In genomic region chr2:171364621-171365020, GRCm38 (mm10) we compare ENCODE assay signal across 12 mouse cellular contexts.
DNase-seq lines count a peak whose midpoint lies in the region; TF ChIP-seq lines count a peak whose summit lies in the region.
"Had no signal": no experiment of that assay in that cellular context is flagged by ENCODE, and none has a peak within 500 bp of the region (broad histone marks: within the 10 kb centered on the region; RNA-seq: fewer than 3 reads in every experiment).

No protein-coding gene starts in this region.

- H3K27ac ChIP-seq in gastrocnemius, adult 2 months: no peak overlapping the region
- no peak overlapping the region for H3K27ac ChIP-seq in layer of hippocampus, adult 2 months
- H3K27ac ChIP-seq: liver, embryonic 13.5 days had no signal

- peak; percentile 45 for TF ChIP-seq CTCF in gastrocnemius, adult 2 months (IDR thresholded peaks at IDR 0.05)
- TF ChIP-seq CTCF in layer of hippocampus, adult 2 months (conservative IDR thresholded peaks at IDR 0.05): peak; percentile 68

- no peak overlapping the region for H3K4me3 ChIP-seq in gastrocnemius, adult 2 months
- H3K4me3 ChIP-seq in layer of hippocampus, adult 2 months: no peak overlapping the region
- H3K4me3 ChIP-seq: liver, embryonic 13.5 days; megakaryocyte, embryonic 14.5 days had no signal

- no peak for DNase-seq in gastrocnemius, adult 2 months
- DNase-seq in gastrocnemius, adult 8-10 months (ENCODE audit: low spot score in 2 of 2): no peak
- no peak for DNase-seq in layer of hippocampus, adult 2 months (ENCODE audit: low spot score in 2 of 2)
- no peak for DNase-seq in layer of hippocampus, adult 8-10 months (ENCODE audit: low spot score in 2 of 2)
- DNase-seq in thymus, postnatal 4 days: peak; percentile 18
- no peak for DNase-seq in thymus, postnatal 25 days
- DNase-seq in testis, postnatal 14 days (ENCODE audit: low spot score): peak; percentile 6
- no peak for DNase-seq in frontal cortex, postnatal 36 days (ENCODE audit: low spot score in 2 of 2)
- DNase-seq: heart, postnatal 14 days; kidney, adult 18-20 months; liver, embryonic 13.5 days had no signal

- intact Hi-C loops in gastrocnemius, adult 2 months (cut with DNase I): no loop called here

Comparison
In these comparisons a context has a peak if more than half of its experiments do, and no peak if none do; other contexts are left out.
1. DNase-seq: peak in thymus, postnatal 4 days (single experiment) and testis, postnatal 14 days (single experiment); none in gastrocnemius, adult 2 months (single experiment), gastrocnemius, adult 8-10 months (0 of 2), layer of hippocampus, adult 2 months (0 of 2), layer of hippocampus, adult 8-10 months (0 of 2), thymus, postnatal 25 days (single experiment) and frontal cortex, postnatal 36 days (0 of 2).